Mouse (Mus musculus) lung, adult 2 months (tissue): ENCODE data around the gene Cpe.

ENCODE experiments used
- CTCF ChIP-seq: fragments of 200-500 bp; IDR thresholded peaks from 2 replicates; pipeline ENCODE4 v1.5.1; 2011; ENCODE audit warnings: mild to moderate bottlenecking, low read length, control low read depth; ENCODE audit not compliant: insufficient read depth
- POLR2A ChIP-seq: fragments of 200-500 bp; IDR thresholded peaks from 2 replicates; pipeline ENCODE4 v1.6.1; 2011; ENCODE audit warnings: low read depth, mild to moderate bottlenecking, control low read depth, low read length, borderline replicate concordance; ENCODE audit errors: extremely low read depth

DNA sequence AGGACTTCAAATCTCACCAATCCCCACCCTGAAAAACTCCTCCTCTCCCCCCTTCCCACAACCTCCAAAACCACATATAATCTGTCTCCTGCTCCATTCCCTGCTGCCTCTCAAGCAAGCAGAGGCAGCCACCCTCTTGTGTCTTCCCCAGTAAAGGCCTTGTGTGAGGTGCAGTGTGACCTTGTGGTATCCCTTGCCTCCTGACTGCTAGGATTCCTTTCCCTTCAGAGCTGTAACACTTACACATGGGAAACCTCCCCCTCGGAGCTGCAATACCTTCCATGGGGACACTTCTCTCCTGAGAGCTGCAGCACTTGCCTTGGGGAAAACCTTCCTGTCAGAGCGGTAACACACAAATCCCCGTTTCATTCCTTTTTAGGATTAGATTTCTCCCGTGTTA lies 96.5 kb downstream of the Cpe start:
- TF ChIP-seq CTCF: no peak
- no peak for TF ChIP-seq POLR2A
